Mouse (Mus musculus) gastrocnemius, postnatal 4 days (tissue): ENCODE measurements around the gene Pphln1. TPM values are rescaled to one million over a fixed set of nuclear protein-coding genes. Genes with fewer than 3 reads are reported as not detected.

Source experiments
- DNase-seq, 2 experiments: peaks; one replicate each; pipeline ENCODE4 v3.0.0; 2021 to 2022; ENCODE audit warnings: low spot score in 2 of 2, mixed read lengths in 2 of 2
- total RNA-seq, 2 experiments: library from RNA; stranded (reverse); gene quantifications; 2 replicates each; pipeline ENCODE4 v1.2.3; 2021

Pphln1 gene
- total RNA-seq, 2 experiments from 2014 or later: 24.0 to 25.9 TPM

DNA sequence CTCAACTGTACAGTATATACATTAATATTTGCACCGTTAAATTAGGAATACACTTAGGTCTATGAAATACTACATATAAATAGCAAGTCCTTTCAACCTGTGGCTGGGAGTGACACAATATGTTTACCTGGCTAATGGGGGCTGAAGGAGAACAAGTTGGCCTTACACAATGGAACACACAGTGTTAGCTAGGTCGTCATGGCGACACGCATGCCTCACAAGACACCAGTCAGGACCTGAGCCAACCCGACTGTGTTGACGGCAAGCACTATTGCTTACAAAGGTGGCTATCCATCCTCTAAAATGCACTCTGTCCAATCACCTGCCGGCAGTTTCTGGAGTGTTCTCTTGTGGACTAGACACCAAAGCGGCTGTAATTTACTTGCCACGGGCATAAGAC is 101.7 kb downstream of the Pphln1 start:
- no peak for DNase-seq

- DNase-seq: no peak
Measured at GRCm38 (mm10) chr15:93502703-93503102, 104.6 kb downstream of the Pphln1 start.

DNA sequence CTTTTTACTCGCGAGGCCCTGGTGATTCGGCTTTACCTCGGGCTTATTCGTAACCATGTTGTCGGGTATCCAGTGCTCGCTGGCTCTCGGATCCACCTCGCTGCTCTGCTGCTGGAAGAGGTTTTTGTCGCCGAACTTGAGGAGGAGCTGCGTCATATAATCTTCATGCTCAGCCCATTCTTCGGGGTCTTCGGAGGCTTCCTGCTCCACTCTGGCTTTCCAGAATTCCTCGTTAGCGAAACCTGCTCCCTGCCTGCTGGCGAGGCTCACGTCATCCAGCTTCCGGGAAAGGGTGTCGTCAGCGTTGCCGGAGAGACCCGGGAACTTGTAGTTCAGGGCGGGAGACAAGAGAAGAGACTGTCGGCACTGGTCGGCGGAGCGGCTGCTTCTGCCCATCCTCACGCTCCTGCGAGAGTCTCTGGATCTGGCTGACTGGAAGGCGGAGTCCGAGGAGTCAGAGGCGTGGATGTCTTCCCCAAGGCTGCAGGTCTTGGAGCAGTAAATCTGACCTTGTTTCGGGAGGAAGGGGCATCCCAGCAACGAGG is 105.1 kb downstream of the Pphln1 start:
- no peak for DNase-seq

GRCm38 (mm10) chr15:93504808-93505207 is 106.7 kb downstream of the Pphln1 start:
- DNase-seq: no peak

DNA sequence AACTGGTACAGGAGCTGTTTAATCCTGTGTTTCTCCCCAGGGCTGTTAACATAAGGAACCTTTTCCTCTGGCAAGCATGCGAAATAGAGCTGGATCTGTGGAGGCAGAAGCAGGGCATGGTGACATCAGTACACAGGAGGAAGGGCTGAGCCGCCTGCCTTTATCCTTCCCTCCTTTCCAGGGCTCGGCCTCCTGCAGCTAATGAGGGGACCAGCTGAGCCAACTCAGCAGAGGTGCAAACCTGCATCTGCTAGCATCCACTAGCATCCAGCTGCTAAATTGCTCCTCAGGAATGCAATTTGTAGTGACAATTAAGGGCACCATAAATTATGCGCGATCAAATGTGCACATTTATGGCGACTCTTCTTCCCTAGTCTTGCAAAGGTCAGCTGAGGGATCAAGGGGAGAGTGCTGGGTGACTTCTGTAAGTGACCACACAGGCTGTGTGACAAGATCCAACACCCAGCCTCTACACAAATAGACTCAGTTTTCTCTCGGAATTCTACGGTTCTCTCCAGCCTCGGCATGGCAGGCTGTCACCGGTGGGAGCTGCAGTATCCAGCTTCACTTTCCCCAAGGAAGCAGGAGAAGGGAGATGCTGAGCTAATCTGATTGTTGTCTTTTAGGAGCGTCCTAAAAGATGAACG is 112.7 kb downstream of the Pphln1 start:
- DNase-seq: no peak

- no peak for DNase-seq
Measured at GRCm38 (mm10) chr15:93512437-93512836, 114.3 kb downstream of the Pphln1 start.

DNA sequence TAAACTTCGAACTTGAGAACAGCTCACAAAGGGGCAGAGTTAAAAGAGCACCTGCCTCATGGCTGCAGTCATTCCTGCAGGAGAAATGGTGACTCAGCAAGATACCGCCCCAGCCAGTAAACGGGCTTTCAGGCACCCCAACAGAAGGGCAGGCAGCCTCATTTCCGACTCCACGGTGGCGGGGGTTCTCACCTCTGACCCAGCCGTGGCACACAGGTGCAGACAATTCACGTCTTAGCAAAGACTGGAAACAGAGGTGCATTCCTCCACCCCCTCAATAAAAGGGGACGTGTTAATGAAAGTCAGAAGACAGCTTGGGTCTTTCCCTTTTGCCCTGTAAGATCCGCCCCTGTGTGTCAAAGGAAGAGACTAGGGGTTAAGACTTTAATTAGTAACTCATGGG is 115.8 kb downstream of the Pphln1 start:
- no peak for DNase-seq

DNA sequence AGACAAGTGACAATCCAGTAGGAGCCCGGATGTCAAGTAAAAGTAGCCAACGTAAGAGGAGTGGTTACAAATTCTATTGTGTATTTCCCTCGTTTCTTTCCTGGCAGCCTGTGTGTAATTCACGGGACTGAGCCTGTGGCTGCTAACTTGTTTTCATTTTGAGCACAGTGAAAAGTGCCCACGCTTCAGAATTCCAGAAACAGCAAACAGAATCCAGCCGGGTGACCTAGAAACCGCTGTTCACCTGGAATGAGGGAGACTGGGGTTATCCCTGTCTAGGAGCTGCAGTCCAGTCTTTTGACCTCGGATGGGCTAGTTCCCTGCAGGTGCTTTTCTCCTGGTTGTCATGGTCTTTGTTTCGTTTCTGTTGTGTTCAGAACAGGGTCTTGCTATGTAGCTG is 117.2 kb downstream of the Pphln1 start:
- DNase-seq: no peak

DNA sequence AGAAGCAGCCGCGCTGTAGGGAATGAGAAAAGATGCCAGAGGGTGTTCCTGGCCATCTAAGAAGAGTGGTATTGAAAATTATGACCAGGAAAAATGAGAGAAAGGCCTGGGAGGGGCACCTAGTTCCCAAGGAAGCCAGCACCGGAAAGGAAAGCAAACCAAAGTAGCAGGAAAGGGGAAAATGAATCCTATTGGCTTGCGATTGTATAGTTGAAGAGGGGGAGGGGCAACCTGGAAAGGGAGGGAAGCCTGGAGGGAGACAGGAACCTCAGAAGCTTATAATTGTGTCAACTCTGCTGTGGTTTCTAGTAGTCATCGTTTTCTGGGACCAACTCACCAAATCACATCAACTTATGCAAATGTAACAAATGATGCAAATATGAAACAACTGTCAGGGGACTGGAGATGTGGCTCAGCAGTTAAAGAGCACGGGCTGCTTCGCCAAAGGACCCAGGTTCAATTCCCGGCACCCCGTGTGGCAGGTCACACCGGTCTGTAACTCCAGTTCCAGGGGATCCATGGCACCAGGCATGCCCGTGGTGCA is 118.9 kb downstream of the Pphln1 start:
- no peak for DNase-seq

DNA sequence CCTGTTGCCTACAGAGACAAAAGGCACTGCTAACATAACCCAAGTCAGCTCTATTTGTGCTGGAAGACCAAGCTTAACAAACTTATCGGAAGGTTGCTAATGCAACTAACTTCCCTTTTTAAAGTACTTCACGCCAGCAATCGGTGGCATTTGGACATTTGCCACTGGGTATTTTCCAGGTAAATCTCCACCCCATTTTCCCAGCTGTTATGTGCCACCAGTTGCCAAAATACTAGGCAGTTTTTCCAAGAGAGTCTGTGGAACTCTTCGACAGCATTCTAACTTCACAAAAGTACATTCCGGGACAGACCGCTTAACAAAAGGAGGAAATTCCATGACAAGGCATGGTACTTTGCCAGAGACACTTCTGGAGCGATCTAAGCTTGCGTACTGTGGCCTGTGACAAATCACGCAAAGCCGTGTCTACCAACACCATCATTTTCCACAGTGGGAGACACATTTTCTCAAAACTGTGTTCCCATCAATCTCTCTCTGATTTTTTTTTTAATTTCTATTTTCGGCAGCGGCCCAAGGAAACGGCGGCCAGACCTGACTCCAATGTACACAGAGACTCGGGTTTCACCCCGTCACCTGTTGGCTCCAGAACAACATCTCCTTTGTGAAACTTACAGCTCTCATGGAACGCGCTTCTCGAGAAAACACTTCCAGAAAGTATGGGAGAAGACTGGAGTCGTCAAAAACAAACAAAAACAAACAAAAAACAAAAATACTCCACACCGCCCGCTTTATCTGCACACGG is 120.2 kb downstream of the Pphln1 start:
- peak in 1 of 2 experiments; percentile 26 for DNase-seq

- DNase-seq: peak; percentile 87 to 91
Measured at GRCm38 (mm10) chr15:93518941-93519835, 121.0 kb downstream of the Pphln1 start.

DNA sequence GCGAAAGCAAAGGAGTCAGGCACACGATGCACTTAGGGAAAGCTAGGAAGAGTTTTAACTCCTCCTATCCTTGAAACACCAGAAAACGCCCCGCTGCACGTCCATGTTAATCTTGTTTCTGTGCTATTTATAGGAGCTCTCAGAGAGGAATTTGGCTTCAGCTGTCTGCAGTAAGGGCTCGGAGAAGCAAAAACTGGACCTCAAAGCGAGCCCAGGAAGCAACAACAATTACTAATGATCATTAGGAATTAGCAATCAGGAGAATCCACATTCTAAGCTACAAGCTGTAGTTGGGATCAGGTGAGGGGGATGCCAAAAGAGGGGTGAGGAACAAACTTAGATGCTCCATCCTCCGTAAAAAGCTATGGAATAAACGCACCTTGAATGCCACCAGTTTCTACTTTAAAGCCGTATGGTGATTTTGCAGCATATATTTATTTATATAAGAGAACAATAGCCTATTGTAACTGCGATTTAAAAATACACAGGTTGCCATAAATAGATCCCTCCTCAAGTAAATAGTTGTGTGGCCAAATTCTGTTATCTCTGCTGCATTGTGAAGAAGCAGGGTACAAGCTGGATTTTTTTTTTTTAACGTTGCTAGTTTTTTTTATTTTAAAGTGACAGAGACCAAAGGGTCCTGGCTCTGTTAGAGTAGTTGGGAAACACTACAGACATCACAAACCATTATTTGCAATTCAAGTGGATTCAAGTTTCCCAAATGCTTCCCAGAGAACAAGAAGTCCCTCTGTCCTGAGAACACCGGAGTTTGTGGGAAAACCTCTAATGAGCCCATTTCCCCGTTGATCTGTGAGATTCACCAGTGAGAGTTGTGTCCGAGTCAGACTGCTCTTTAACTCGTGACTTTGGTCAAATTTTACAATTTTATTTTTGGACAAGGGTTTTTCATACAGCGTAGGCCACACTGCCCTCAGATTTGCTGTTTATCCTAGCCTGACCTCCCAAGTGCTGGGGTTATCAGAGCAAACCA is 122.0 kb downstream of the Pphln1 start:
- DNase-seq: peak in 1 of 2 experiments; percentile 30

GRCm38 (mm10) chr15:93521088-93521786 is 123.1 kb downstream of the Pphln1 start:
- DNase-seq: no peak

GRCm38 (mm10) chr15:93521787-93522180 is 123.6 kb downstream of the Pphln1 start:
- no peak for DNase-seq

DNA sequence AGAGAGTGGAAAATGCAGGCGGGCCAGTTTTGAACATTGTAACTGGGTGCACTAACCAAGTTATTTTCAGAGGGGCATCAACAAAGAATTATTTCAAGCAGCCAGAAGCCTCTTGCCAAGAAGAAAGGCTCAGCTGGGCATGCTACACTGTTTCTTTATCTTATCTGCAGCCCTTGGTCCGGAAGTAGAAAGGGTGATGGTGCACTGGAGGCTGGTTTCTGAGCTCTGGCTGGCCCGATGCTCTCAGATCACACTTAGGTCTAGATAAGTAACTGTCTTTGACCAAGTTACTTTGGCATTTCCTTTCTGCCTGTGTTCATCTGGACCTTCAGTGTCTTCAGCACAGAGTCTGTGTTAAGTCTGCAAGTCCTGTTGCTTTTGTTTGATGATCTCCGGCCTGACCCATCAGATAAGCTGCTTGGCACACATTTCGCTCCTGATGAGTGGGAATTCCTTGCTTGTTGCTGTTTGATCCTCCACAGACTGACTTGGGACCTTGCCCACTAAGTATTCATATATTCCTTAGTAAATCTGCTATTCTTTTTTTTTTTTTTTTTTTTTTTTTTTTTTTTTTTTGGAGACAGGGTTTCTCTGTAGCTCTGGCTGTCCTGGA is 127.3 kb downstream of the Pphln1 start:
- DNase-seq: no peak

DNA sequence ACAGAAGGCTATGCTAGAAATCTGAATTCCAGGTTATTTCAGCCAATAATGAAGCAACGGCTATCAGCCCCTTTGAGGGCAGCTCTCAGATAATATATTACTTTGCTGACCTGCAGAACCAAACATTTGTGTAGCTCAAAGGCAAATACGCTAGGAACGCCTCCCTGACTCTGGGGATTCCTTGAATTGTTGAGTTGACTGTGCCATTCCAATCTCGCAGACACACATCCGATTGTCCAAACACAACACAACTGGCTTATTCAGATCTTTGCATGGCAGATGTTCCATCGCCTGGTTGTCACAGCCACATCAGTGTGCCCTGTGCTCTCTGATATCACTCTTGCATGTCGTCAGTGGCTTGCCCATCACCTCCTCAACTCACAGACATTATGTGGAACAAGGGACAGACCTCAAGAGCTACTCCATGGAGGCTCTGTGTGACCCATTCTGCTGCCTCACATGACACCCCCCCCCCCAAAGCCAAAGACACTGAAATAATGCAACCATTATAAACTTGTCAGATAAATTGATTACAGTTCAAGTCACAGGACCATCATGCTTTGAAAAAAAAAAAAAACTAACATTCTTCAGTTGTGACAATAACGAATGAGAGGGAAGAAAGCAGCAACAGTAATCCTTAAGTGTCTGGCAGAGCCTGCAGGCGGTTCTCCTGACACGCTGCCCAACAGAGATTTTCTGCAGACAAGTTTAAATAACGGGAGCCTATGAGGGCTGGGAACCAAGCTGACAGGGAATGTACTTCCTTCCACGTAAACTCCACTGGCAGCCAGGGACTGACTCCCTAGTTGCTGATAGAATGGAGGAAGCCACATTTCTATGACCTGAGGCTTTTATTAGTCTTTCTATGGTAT is 131.9 kb downstream of the Pphln1 start:
- peak in 1 of 2 experiments; percentile 39 for DNase-seq

DNA sequence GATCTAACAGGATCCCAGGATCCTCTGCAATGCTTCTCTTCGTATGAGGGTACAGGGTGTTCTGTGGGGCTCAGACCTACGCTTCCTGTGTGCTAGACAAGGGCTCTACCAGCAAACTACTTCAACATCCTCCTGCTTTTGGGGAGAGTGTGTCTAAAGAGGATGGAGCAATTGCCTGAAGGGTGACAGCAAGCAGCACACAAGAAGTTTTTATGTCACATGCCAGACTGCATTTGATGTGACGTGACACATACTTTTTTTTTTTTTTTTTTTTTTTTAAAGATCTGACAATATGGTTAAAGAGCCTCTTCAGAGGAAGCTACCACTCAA is 132.5 kb downstream of the Pphln1 start:
- DNase-seq: no peak

DNA sequence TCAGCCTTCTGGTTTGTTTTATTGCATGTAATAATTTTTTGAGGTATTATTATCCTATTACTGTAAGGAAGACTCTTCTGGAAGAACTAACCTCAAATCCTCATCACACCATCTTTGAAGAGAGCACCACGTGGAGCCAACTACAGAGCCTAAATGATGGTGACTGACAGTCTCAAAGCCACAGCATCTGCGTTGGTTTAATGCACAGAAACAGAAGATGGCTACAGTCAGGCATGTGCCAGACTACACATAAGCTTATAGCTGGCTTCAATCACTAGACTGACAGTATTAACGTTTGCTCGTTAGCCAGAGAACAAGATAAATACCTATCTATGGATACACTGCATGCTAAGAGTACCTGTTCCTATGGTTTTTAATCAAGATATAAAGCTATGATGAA is 138.0 kb downstream of the Pphln1 start:
- no peak for DNase-seq
